ENCODE assay signal across 9 mouse cellular contexts in genomic region chr1:23762136-23762687, GRCm38 (mm10). TPM values are rescaled to one million over a fixed set of nuclear protein-coding genes. Genes with fewer than 3 reads are reported as not detected.
DNase-seq lines count a peak whose midpoint lies in the region; ATAC-seq and TF ChIP-seq lines count a peak whose summit lies in the region.
"Had no signal": no experiment of that assay in that cellular context is flagged by ENCODE, and none has a peak within 500 bp of the region (broad histone marks: within the 10 kb centered on the region; RNA-seq: fewer than 3 reads in every experiment).

No protein-coding gene starts in this region.

- DNase-seq in gastrocnemius, postnatal 10 days: peak; percentile 36
- no peak for DNase-seq in gastrocnemius, adult 18-20 months (ENCODE audit: low spot score)
- peak; percentile 68 for DNase-seq in hindbrain, embryonic 11.5 days (ENCODE audit: low spot score)
- peak; percentile 41 to 46 for DNase-seq in left cerebral cortex, adult 2 months (ENCODE audit: extremely low spot score in 1 of 2, low spot score in 2 of 2)

- peaks cover 24% of the 10 kb centered on the region for H3K27me3 ChIP-seq in forebrain, embryonic 13.5 days
- peaks cover 16% of the 10 kb centered on the region for H3K27me3 ChIP-seq in hindbrain, embryonic 11.5 days (ENCODE audit: control insufficient read depth, insufficient read depth, low read length)
- peaks cover 25% of the 10 kb centered on the region for H3K27me3 ChIP-seq in small intestine, adult 2 months (ENCODE audit: control insufficient read depth, insufficient read depth, low read length)

- intact Hi-C loops in left cerebral cortex, adult 2 months (cut with DNase I): loop anchor here (2.0 to 10.0 kb wide), 4 partner anchors 31 to 440 kb away; partner anchors contain the start of gene Smap1

- H3K27ac ChIP-seq in forebrain, embryonic 13.5 days: peak overlapping the region; percentile 31; the same call in 1 of the 2 replicates
- no peak overlapping the region for H3K27ac ChIP-seq in hindbrain, embryonic 11.5 days (ENCODE audit: low read depth, low read length)
- H3K27ac ChIP-seq in left cerebral cortex, adult 2 months: no peak overlapping the region
- no peak overlapping the region for H3K27ac ChIP-seq in small intestine, adult 2 months (ENCODE audit: insufficient read depth, low read depth, low read length)

- H3K36me3 ChIP-seq in forebrain, embryonic 13.5 days (ENCODE audit: poor library complexity, severe bottlenecking): no peaks in the 10 kb centered on the region
- no peaks in the 10 kb centered on the region for H3K36me3 ChIP-seq in hindbrain, embryonic 11.5 days (ENCODE audit: control insufficient read depth, insufficient read depth, low read length)
- H3K36me3 ChIP-seq in small intestine, adult 2 months (ENCODE audit: control insufficient read depth, insufficient read depth, low read length): no peaks in the 10 kb centered on the region

- TF ChIP-seq POLR2A in small intestine, adult 2 months (IDR thresholded peaks at IDR 0.05; ENCODE audit: low read depth, low read length): no peak

- peak overlapping the region; percentile 85 for H3K4me2 ChIP-seq in forebrain, embryonic 13.5 days
- peak overlapping the region; percentile 95 for H3K4me2 ChIP-seq in hindbrain, embryonic 11.5 days (replicated peaks; ENCODE audit: low read depth, low read length)

- TF ChIP-seq CTCF in left cerebral cortex, adult 2 months (IDR thresholded peaks at IDR 0.05): no peak
- no peak for TF ChIP-seq CTCF in small intestine, adult 2 months (IDR thresholded peaks at IDR 0.05; ENCODE audit: extremely low read depth, insufficient read length, insufficient replicate concordance, low read depth, low read length)

- peak overlapping the region; percentile 60 for H3K4me3 ChIP-seq in forebrain, embryonic 13.5 days
- peak overlapping the region; percentile 57 for H3K4me3 ChIP-seq in hindbrain, embryonic 11.5 days (ENCODE audit: low read depth, low read length)
- H3K4me3 ChIP-seq in left cerebral cortex, adult 2 months: peak overlapping the region; percentile 70
- H3K4me3 ChIP-seq in small intestine, adult 2 months (ENCODE audit: low read depth, low read length): peak overlapping the region; percentile 56

- under 1% methylated on average over 43 of the region's 45 CpGs for WGBS in forebrain, embryonic 13.5 days
- WGBS in hindbrain, embryonic 11.5 days: under 1% methylated on average over 41 of the region's 45 CpGs
- WGBS in small intestine, adult 2 months: under 1% methylated on average over 45 of the region's 45 CpGs

- H3K4me1 ChIP-seq in forebrain, embryonic 13.5 days: peaks cover 39% of the 10 kb centered on the region
- H3K4me1 ChIP-seq in hindbrain, embryonic 11.5 days (replicated peaks; ENCODE audit: control insufficient read depth, insufficient read depth, low read length): 0 out of 2 replicates have a peak, but pooled peaks cover 2% of the 10 kb centered on the region
- H3K4me1 ChIP-seq in small intestine, adult 2 months (ENCODE audit: control insufficient read depth, insufficient read depth, insufficient read length, low read length): peaks cover 10% of the 10 kb centered on the region

- ATAC-seq in cerebellum, adult (ENCODE audit: insufficient number of reproducible peaks, low FRiP score, low TSS enrichment): peak; percentile 5; the same call in 1 of the 2 replicates
- ATAC-seq in forebrain, embryonic 13.5 days: peak; percentile 42
- ATAC-seq in hindbrain, embryonic 11.5 days (ENCODE audit: low FRiP score): peak; percentile 59
- peak; percentile 51 for ATAC-seq in megakaryocyte-erythroid progenitor cell, adult 5-6 weeks (replicated peaks; ENCODE audit: low FRiP score, low TSS enrichment, poor library complexity, severe bottlenecking)

- H3K9me3 ChIP-seq in forebrain, embryonic 13.5 days (replicated peaks): no peaks in the 10 kb centered on the region
- no peaks in the 10 kb centered on the region for H3K9me3 ChIP-seq in hindbrain, embryonic 11.5 days (ENCODE audit: control insufficient read depth, low read length)

- H3K9ac ChIP-seq in forebrain, embryonic 13.5 days: peak overlapping the region; percentile 66
- H3K9ac ChIP-seq in hindbrain, embryonic 11.5 days (ENCODE audit: low read depth, low read length): peak overlapping the region; percentile 55

RNA-seq across cellular contexts. Expression of gene B3gat2, which starts 0.7 kb away (rescaled TPM):
- not detected for total RNA-seq in gastrocnemius, postnatal 10 days (2021)
- not detected for total RNA-seq in gastrocnemius, adult 18-20 months (2021)
- polyA plus RNA-seq in forebrain, embryonic 13.5 days (2015; fragmentation: Nextera tagmentation; extraction: Ambion mirVana): 5.5 and 7.1 TPM in 2 replicates
- 1.9 and 2.3 TPM in 2 replicates for polyA plus RNA-seq in hindbrain, embryonic 11.5 days (2014; fragmentation: Nextera tagmentation; extraction: Ambion mirVana)
- total RNA-seq in left cerebral cortex, adult 2 months (2021): 1 to 10 TPM; 6.9 to 8.5 TPM
- not detected in 2 replicates for total RNA-seq in megakaryocyte-erythroid progenitor cell, adult 5-6 weeks (2014; fragmentation: Nextera tagmentation)
- 0.04 and 0.23 TPM in 2 replicates for total RNA-seq in megakaryocyte-erythroid progenitor cell, adult 5-6 weeks (2017)
- not detected in 2 replicates for polyA plus RNA-seq in small intestine, adult 2 months (2012; rRNA removed)
- polyA plus RNA-seq: large intestine, adult 2 months had no signal

Comparison
In these comparisons a context has a peak if more than half of its experiments do, and no peak if none do; other contexts are left out.
1. ATAC-seq: peak in every context shown above with its lines; median percentile 59 in hindbrain, embryonic 11.5 days; 51 in megakaryocyte-erythroid progenitor cell, adult 5-6 weeks; 42 in forebrain, embryonic 13.5 days; 5 in cerebellum, adult.
2. RNA of gene B3gat2, which starts 0.7 kb away (total RNA-seq): 6.9 to 8.5 TPM in left cerebral cortex, adult 2 months; 0.04 to 0.23 TPM in megakaryocyte-erythroid progenitor cell, adult 5-6 weeks, not detected in gastrocnemius, postnatal 10 days and not detected in gastrocnemius, adult 18-20 months; every median in the first group is over 4 times any median in the second.
3. Peak in every context shown above with its lines, with median percentiles within 50 percentile points of each other: H3K4me3 ChIP-seq.